Mouse (Mus musculus): ENCODE measurements at regions not wholly inside any gene's neighbourhood (a gene's known extent, or its start where the extent isn't known, plus 50 kb on each side); places are given as distances from the start of the nearest gene placed in this dataset.

- H3K4me2 ChIP-seq (ENCODE audit: low read length) = no peak overlapping the region
- no peak for ATAC-seq
- H3K36me3 ChIP-seq (ENCODE audit: control insufficient read depth, insufficient read depth, low read length) = no peaks in the 10 kb centered on the region
- WGBS = 86% methylated on average over 3 of the region's 3 CpGs
- no peak overlapping the region for H3K4me3 ChIP-seq (ENCODE audit: low read depth, low read length)
- no peaks in the 10 kb centered on the region for H3K4me1 ChIP-seq (ENCODE audit: control insufficient read depth, insufficient read depth, low read length)
- no peak overlapping the region for H3K9ac ChIP-seq (ENCODE audit: low read depth, low read length)
- no peaks in the 10 kb centered on the region for H3K9me3 ChIP-seq (replicated peaks; ENCODE audit: control insufficient read depth, low read length, poor library complexity, severe bottlenecking)
- no peaks in the 10 kb centered on the region for H3K27me3 ChIP-seq (ENCODE audit: control insufficient read depth, insufficient read depth, low read depth, low read length)
- no peak overlapping the region for H3K27ac ChIP-seq (ENCODE audit: low read length)
Observed at GRCm38 (mm10) chr14:16962216-16962826, 143.4 kb upstream of the Rarb start.

DNA sequence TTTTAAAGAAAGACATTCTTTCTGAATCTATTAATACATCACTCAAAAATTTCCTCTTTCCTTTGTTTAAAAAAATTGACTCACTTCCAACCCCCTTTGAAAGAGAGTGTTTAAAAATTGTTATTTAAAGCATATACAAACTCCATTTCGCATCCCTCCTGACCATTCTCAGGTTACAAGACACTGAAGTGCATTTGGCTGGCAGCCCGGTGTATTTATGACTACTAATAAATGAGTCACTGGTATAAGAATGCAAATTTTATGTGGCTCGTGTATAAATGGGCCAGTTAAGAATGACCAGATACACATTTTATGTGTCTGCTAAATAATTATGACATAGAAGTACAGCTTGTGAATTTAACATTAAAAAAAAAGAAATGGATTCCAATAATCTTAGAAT lies 138.8 kb upstream of the Rarb start:
- WGBS = 57% methylated on average over 3 of the region's 3 CpGs
- ATAC-seq = no peak
- Histone ChIP-seq H3K27ac (ENCODE audit: low read length) (no peak overlapping the region), H3K9ac (ENCODE audit: low read depth, low read length) (no peak overlapping the region), H3K27me3 (ENCODE audit: control insufficient read depth, insufficient read depth, low read depth, low read length) (no peaks in the 10 kb centered on the region), H3K4me3 (ENCODE audit: low read depth, low read length) (no peak overlapping the region), H3K36me3 (ENCODE audit: control insufficient read depth, insufficient read depth, low read length) (no peaks in the 10 kb centered on the region), H3K9me3 (replicated peaks; ENCODE audit: control insufficient read depth, low read length, poor library complexity, severe bottlenecking) (no peaks in the 10 kb centered on the region), H3K4me1 (ENCODE audit: control insufficient read depth, insufficient read depth, low read length) (no peaks in the 10 kb centered on the region), H3K4me2 (ENCODE audit: low read length) (no peak overlapping the region)

GRCm38 (mm10) chr14:16954511-16955443 lies 135.8 kb upstream of the Rarb start:
- whole genome bisulfite sequencing = 65% methylated on average over 6 of the region's 6 CpGs
- no peak overlapping the region for H3K9ac ChIP-seq (ENCODE audit: low read depth, low read length)
- H3K4me3 ChIP-seq (ENCODE audit: low read depth, low read length) = no peak overlapping the region
- no peaks in the 10 kb centered on the region for H3K36me3 ChIP-seq (ENCODE audit: control insufficient read depth, insufficient read depth, low read length)
- H3K27ac ChIP-seq (ENCODE audit: low read length) = no peak overlapping the region
- no peaks in the 10 kb centered on the region for H3K27me3 ChIP-seq (ENCODE audit: control insufficient read depth, insufficient read depth, low read depth, low read length)
- H3K9me3 ChIP-seq (replicated peaks; ENCODE audit: control insufficient read depth, low read length, poor library complexity, severe bottlenecking) = no peaks in the 10 kb centered on the region
- no peaks in the 10 kb centered on the region for H3K4me1 ChIP-seq (ENCODE audit: control insufficient read depth, insufficient read depth, low read length)
- no peak overlapping the region for H3K4me2 ChIP-seq (ENCODE audit: low read length)
- peak; percentile 56; the same call in 1 of the 2 replicates for ATAC-seq

GRCm38 (mm10) chr14:16948736-16949135 lies 129.8 kb upstream of the Rarb start:
- Histone ChIP-seq H3K9ac (ENCODE audit: low read depth, low read length) (no peak overlapping the region), H3K9me3 (replicated peaks; ENCODE audit: control insufficient read depth, low read length, poor library complexity, severe bottlenecking) (no peaks in the 10 kb centered on the region), H3K4me2 (ENCODE audit: low read length) (no peak overlapping the region), H3K27ac (ENCODE audit: low read length) (no peak overlapping the region), H3K4me3 (ENCODE audit: low read depth, low read length) (no peak overlapping the region), H3K27me3 (ENCODE audit: control insufficient read depth, insufficient read depth, low read depth, low read length) (no peaks in the 10 kb centered on the region), H3K36me3 (ENCODE audit: control insufficient read depth, insufficient read depth, low read length) (no peaks in the 10 kb centered on the region), H3K4me1 (ENCODE audit: control insufficient read depth, insufficient read depth, low read length) (no peaks in the 10 kb centered on the region)
- no peak for ATAC-seq
- WGBS = 92% methylated on average over 1 of the region's 1 CpGs

DNA sequence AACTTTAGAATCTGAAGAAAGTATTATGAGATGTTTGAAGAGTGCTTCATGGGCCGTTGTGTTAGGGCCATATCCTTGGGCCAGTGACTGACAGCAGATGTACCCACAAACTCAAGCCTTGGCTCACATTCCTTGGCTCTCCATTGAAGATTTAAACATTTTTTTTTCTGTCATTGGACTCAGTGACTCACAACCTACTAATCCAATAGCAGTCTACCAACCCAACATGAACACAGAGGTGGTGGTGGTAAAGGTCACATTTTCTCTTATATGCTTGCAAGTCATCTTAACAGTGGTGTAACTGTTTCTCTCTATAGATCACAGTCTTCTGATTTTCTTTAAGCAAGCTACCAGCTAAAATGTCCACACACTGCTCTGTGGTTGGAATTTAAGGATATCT lies 125.5 kb upstream of the Rarb start:
- Histone ChIP-seq H3K4me2 (ENCODE audit: low read length) (no peak overlapping the region), H3K9ac (ENCODE audit: low read depth, low read length) (no peak overlapping the region), H3K9me3 (replicated peaks; ENCODE audit: control insufficient read depth, low read length, poor library complexity, severe bottlenecking) (no peaks in the 10 kb centered on the region), H3K4me3 (ENCODE audit: low read depth, low read length) (no peak overlapping the region), H3K36me3 (ENCODE audit: control insufficient read depth, insufficient read depth, low read length) (no peaks in the 10 kb centered on the region), H3K27ac (ENCODE audit: low read length) (no peak overlapping the region), H3K27me3 (ENCODE audit: control insufficient read depth, insufficient read depth, low read depth, low read length) (no peaks in the 10 kb centered on the region), H3K4me1 (ENCODE audit: control insufficient read depth, insufficient read depth, low read length) (no peaks in the 10 kb centered on the region)
- ATAC-seq = no peak
- 79% methylated on average over 1 of the region's 1 CpGs for WGBS

DNA sequence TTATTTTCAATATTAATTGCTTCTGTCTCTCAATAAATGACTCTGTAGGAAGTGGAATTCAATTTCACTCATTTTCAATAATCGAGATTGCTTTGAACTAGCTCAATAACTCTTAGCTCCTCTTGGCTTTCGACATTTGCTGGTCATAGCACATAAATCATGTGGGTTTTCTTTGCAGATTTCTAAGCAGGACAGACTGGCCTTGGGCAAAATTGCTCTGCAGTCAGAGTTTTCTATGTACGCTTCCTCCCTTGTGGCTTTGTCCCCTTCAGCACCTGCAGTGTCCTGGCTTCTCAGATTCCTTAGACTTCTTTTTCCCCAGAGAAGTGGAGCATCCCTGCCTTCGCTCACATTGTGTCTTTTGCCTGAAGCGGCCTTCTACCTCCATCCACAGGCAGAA lies 124.6 kb upstream of the Rarb start:
- Histone ChIP-seq H3K4me3 (ENCODE audit: low read depth, low read length) (no peak overlapping the region), H3K9ac (ENCODE audit: low read depth, low read length) (no peak overlapping the region), H3K9me3 (replicated peaks; ENCODE audit: control insufficient read depth, low read length, poor library complexity, severe bottlenecking) (no peaks in the 10 kb centered on the region), H3K27me3 (ENCODE audit: control insufficient read depth, insufficient read depth, low read depth, low read length) (no peaks in the 10 kb centered on the region), H3K27ac (ENCODE audit: low read length) (no peak overlapping the region), H3K4me2 (ENCODE audit: low read length) (no peak overlapping the region), H3K36me3 (ENCODE audit: control insufficient read depth, insufficient read depth, low read length) (no peaks in the 10 kb centered on the region), H3K4me1 (ENCODE audit: control insufficient read depth, insufficient read depth, low read length) (no peaks in the 10 kb centered on the region)
- WGBS = 81% methylated on average over 5 of the region's 5 CpGs
- ATAC-seq = no peak

DNA sequence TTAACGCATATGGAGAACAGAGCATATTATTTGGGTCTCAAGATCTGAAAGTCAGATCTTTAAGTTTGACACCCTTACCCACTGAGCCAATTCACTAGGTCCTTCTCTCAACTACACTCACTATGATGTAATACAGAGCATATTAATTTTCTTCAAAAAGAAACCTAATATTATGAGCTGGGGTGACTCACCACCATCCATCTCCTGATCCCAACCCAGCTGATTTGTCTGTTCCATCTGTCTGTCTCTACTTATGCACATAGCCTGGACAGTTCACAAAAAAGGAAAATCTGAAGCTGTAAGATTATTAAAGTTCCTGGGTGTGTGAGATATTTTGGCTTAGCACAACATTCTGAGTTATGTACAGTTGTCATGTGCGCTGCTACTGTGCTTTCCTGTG lies 108.2 kb upstream of the Rarb start:
- WGBS = 99% methylated on average over 2 of the region's 2 CpGs
- H3K9me3 ChIP-seq (replicated peaks; ENCODE audit: control insufficient read depth, low read length, poor library complexity, severe bottlenecking) = no peaks in the 10 kb centered on the region
- ATAC-seq = no peak
- no peak overlapping the region for H3K9ac ChIP-seq (ENCODE audit: low read depth, low read length)
- H3K4me3 ChIP-seq (ENCODE audit: low read depth, low read length) = no peak overlapping the region
- no peaks in the 10 kb centered on the region for H3K4me1 ChIP-seq (ENCODE audit: control insufficient read depth, insufficient read depth, low read length)
- no peak overlapping the region for H3K27ac ChIP-seq (ENCODE audit: low read length)
- no peak overlapping the region for H3K4me2 ChIP-seq (ENCODE audit: low read length)
- no peaks in the 10 kb centered on the region for H3K27me3 ChIP-seq (ENCODE audit: control insufficient read depth, insufficient read depth, low read depth, low read length)
- H3K36me3 ChIP-seq (ENCODE audit: control insufficient read depth, insufficient read depth, low read length) = no peaks in the 10 kb centered on the region

DNA sequence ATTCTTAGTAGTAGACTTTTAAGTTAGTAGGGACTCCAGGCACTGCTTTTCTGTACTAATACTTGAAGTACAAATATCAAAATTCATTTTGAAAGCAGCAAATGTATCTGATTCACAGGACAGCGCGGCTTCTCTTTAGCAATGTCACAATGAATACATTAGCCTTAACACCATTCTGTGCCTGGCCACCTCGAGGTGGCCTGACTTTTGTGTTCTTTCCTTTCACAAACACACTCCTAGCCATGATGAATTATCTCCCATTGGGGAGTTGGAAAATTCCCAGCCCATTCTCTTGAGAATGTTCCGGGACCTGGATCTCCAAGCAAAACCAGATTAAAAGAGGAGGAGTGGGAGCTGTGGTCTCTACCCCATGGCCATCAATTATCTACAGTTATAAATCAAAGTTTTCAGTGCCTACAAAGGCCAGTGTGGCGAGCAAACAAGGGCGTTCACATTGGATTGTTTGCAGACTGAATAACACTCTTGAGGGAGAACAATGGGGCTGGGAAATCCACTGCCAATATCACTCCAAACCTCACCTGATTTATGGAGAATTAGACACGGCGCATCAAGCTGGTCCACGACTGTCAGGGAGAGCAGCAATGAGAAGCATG lies 82.7 kb upstream of the Rarb start:
- no peak for ATAC-seq
- Histone ChIP-seq H3K4me1 (ENCODE audit: control insufficient read depth, insufficient read depth, low read length) (no peaks in the 10 kb centered on the region; the same call in 1 of the 2 replicates), H3K27me3 (ENCODE audit: control insufficient read depth, insufficient read depth, low read depth, low read length) (no peaks in the 10 kb centered on the region), H3K4me2 (ENCODE audit: low read length) (no peak overlapping the region), H3K9me3 (replicated peaks; ENCODE audit: control insufficient read depth, low read length, poor library complexity, severe bottlenecking) (no peaks in the 10 kb centered on the region), H3K27ac (ENCODE audit: low read length) (no peak overlapping the region), H3K36me3 (ENCODE audit: control insufficient read depth, insufficient read depth, low read length) (no peaks in the 10 kb centered on the region), H3K4me3 (ENCODE audit: low read depth, low read length) (no peak overlapping the region), H3K9ac (ENCODE audit: low read depth, low read length) (no peak overlapping the region)
- WGBS = 73% methylated on average over 9 of the region's 9 CpGs
